Mouse (Mus musculus): ENCODE results near the gene Trip6.

Gene Trip6

GRCm38 (mm10) chr5:137314193-137315083, at the start of gene Trip6:
TSS of gene Trip6 (minus strand) at chr5:137314404.
- DNase-seq (ENCODE audit: inconsistent age in 2 of 2, low spot score in 1 of 2), result peak; percentile 91 to 97

GRCm38 (mm10) chr5:137358382-137358781, 44.2 kb upstream of the Trip6 start:
- peak in 1 of 2 experiments; percentile 35 for DNase-seq (ENCODE audit: inconsistent age in 2 of 2, low spot score in 1 of 2)

- DNase-seq (ENCODE audit: inconsistent age in 2 of 2, low spot score in 1 of 2), result peak in 1 of 2 experiments; percentile 23
Observed at GRCm38 (mm10) chr5:137354091-137354490, 39.9 kb upstream of the Trip6 start.

GRCm38 (mm10) chr5:137352011-137352975, 38.1 kb upstream of the Trip6 start:
- DNase-seq (ENCODE audit: inconsistent age in 2 of 2, low spot score in 1 of 2), result peak; percentile 46 to 66

GRCm38 (mm10) chr5:137351394-137351793, 37.2 kb upstream of the Trip6 start:
- no peak for DNase-seq (ENCODE audit: inconsistent age in 2 of 2, low spot score in 1 of 2)

- peak in 1 of 2 experiments; percentile 61 for DNase-seq (ENCODE audit: inconsistent age in 2 of 2, low spot score in 1 of 2)
Observed at GRCm38 (mm10) chr5:137351058-137351380, 36.8 kb upstream of the Trip6 start.

- DNase-seq (ENCODE audit: inconsistent age in 2 of 2, low spot score in 1 of 2), result no peak
Observed at GRCm38 (mm10) chr5:137350205-137351057, 36.2 kb upstream of the Trip6 start.

GRCm38 (mm10) chr5:137349384-137350204, 35.4 kb upstream of the Trip6 start, which contains the start of gene Ephb4:
TSS of gene Ephb4 (plus strand) at chr5:137350109.
- DNase-seq (ENCODE audit: inconsistent age in 2 of 2, low spot score in 1 of 2), result peak; percentile 97 to 98

- peak; percentile 85 to 86 for DNase-seq (ENCODE audit: inconsistent age in 2 of 2, low spot score in 1 of 2)
Observed at GRCm38 (mm10) chr5:137348482-137349383, 34.5 kb upstream of the Trip6 start.

GRCm38 (mm10) chr5:137347856-137348255, 33.7 kb upstream of the Trip6 start:
- DNase-seq (ENCODE audit: inconsistent age in 2 of 2, low spot score in 1 of 2), result peak in 1 of 2 experiments; percentile 71

- no peak for DNase-seq (ENCODE audit: inconsistent age in 2 of 2, low spot score in 1 of 2)
Observed at GRCm38 (mm10) chr5:137346983-137347382, 32.8 kb upstream of the Trip6 start.

GRCm38 (mm10) chr5:137346388-137346787, 32.2 kb upstream of the Trip6 start:
- no peak for DNase-seq (ENCODE audit: inconsistent age in 2 of 2, low spot score in 1 of 2)

- DNase-seq (ENCODE audit: inconsistent age in 2 of 2, low spot score in 1 of 2), result no peak
Observed at GRCm38 (mm10) chr5:137345821-137346220, 31.6 kb upstream of the Trip6 start.

- no peak for DNase-seq (ENCODE audit: inconsistent age in 2 of 2, low spot score in 1 of 2)
Observed at GRCm38 (mm10) chr5:137343869-137344268, 29.7 kb upstream of the Trip6 start.

- no peak for DNase-seq (ENCODE audit: inconsistent age in 2 of 2, low spot score in 1 of 2)
Observed at GRCm38 (mm10) chr5:137343412-137343811, 29.2 kb upstream of the Trip6 start.

GRCm38 (mm10) chr5:137342407-137343012, 28.3 kb upstream of the Trip6 start:
- no peak for DNase-seq (ENCODE audit: inconsistent age in 2 of 2, low spot score in 1 of 2)

- no peak for DNase-seq (ENCODE audit: inconsistent age in 2 of 2, low spot score in 1 of 2)
Observed at GRCm38 (mm10) chr5:137340222-137340621, 26.0 kb upstream of the Trip6 start.

GRCm38 (mm10) chr5:137339290-137339979, 25.2 kb upstream of the Trip6 start:
- DNase-seq (ENCODE audit: inconsistent age in 2 of 2, low spot score in 1 of 2), result peak; percentile 74 to 81

All from adrenal gland, adult (tissue).